In the genomic region with DNA sequence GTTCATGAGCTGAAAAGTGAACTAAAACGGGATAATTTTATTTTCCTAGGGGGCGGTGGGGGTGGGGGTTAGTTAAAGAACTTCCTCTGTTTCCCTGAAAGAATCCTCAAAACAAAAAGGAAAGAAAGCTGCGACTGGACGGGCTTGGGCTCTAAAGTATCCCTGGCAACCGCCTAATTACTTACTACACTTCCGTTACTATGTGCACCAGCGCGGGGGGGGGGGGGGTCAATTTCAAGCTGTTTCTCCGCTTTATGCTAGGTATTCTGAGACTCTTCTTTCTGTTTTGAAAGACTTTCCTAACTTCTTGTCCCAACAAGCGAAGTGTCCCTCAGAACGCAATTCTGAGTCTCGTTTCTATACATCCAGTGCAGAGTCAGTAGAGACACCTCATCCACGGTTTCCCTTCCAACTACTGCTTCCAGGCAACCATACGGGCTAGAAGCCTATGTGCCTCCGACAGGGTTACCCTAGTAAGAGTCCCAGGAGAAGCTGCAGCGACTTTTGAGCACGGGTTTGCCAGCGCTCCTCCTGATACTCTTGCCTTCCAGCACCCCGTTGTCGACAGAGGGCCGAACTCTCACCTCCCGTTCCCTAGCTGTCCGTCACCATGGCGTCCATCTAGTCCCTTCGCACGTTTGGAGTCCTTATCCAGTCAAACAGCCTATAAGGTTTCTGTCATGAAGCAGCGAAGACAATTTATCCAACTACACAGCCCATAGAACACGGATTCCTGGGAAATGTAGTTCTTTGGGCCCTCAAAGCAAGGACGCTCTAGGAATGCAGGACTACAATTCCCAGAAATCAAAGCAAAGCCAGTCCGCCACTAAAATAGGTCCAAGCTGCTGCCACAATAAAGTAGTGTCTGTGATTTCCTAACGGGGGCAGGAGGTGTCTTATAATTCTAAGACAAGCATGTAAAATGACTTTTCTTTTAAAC, we compare ENCODE assay signal across 8 mouse cellular contexts. TPM values are rescaled to one million over a fixed set of nuclear protein-coding genes. Genes with fewer than 3 reads are reported as not detected.
DNase-seq lines count a peak whose midpoint lies in the region; ATAC-seq and TF ChIP-seq lines count a peak whose summit lies in the region.

No protein-coding gene starts in this region.

- TF ChIP-seq POLR2A in brain, embryonic 14.5 days (IDR thresholded peaks at IDR 0.05; ENCODE audit: borderline replicate concordance, extremely low read depth, insufficient read depth, insufficient read length, poor library complexity, severe bottlenecking) = peak; percentile 39; the same call in 1 of the 2 replicates

- 3% methylated on average over 31 of the region's 31 CpGs for WGBS in heart, embryonic 12.5 days
- 1% methylated on average over 31 of the region's 31 CpGs for WGBS in kidney, postnatal 0 days
- WGBS in liver, embryonic 11.5 days = 2% methylated on average over 31 of the region's 31 CpGs
- WGBS in stomach, embryonic 15.5 days = 1% methylated on average over 31 of the region's 31 CpGs

- peak; percentile 44 to 62 for DNase-seq in CD8-positive naive resting alpha-beta T cell, adult 2 months (ENCODE audit: low read depth in 2 of 2, low spot score in 2 of 2)
- DNase-seq in brain, embryonic 14.5 days (ENCODE audit: low read depth) = peak; percentile 99
- peak; percentile 98 for DNase-seq in kidney, postnatal 0 days (ENCODE audit: low spot score)
- peak; percentile 76 for DNase-seq in liver, embryonic 11.5 days (ENCODE audit: low spot score)
- peak; percentile 78 for DNase-seq in naive thymus-derived CD4-positive, alpha-beta T cell, adult 2 months (ENCODE audit: low read depth)

- no peaks in the 10 kb centered on the region for H3K36me3 ChIP-seq in heart, embryonic 12.5 days
- no peaks in the 10 kb centered on the region for H3K36me3 ChIP-seq in kidney, postnatal 0 days (ENCODE audit: insufficient read depth, low read length)
- H3K36me3 ChIP-seq in liver, embryonic 11.5 days (ENCODE audit: control insufficient read depth, insufficient read depth, low read length) = no peaks in the 10 kb centered on the region
- no peaks in the 10 kb centered on the region for H3K36me3 ChIP-seq in stomach, embryonic 15.5 days

- H3K27me3 ChIP-seq in heart, embryonic 12.5 days (replicated peaks) = no peaks in the 10 kb centered on the region
- H3K27me3 ChIP-seq in kidney, postnatal 0 days (ENCODE audit: insufficient read depth, low read length) = no peaks in the 10 kb centered on the region
- H3K27me3 ChIP-seq in liver, embryonic 11.5 days (replicated peaks; ENCODE audit: control insufficient read depth, insufficient read depth, low read length) = no peaks in the 10 kb centered on the region
- no peaks in the 10 kb centered on the region for H3K27me3 ChIP-seq in stomach, embryonic 15.5 days (replicated peaks)

- ATAC-seq in erythroid progenitor cell, adult 5-6 weeks (replicated peaks; ENCODE audit: low FRiP score, poor library complexity, severe bottlenecking) = 0 out of 2 replicates have a peak, but pooled peaks have one; percentile 59
- ATAC-seq in heart, embryonic 12.5 days (ENCODE audit: insufficient number of reproducible peaks, low FRiP score) = peak; percentile 96
- peak; percentile 99 for ATAC-seq in kidney, postnatal 0 days (replicated peaks; ENCODE audit: low FRiP score, low read depth)
- ATAC-seq in liver, embryonic 11.5 days (replicated peaks; ENCODE audit: low FRiP score) = peak; percentile 99
- peak; percentile 99 for ATAC-seq in stomach, embryonic 15.5 days (ENCODE audit: insufficient read depth, low FRiP score, low read depth)

- H3K4me2 ChIP-seq in heart, embryonic 12.5 days = peak overlapping the region; percentile 77
- peak overlapping the region; percentile 67 for H3K4me2 ChIP-seq in kidney, postnatal 0 days (ENCODE audit: low read length)
- H3K4me2 ChIP-seq in liver, embryonic 11.5 days = peak overlapping the region; percentile 78
- peak overlapping the region; percentile 64 for H3K4me2 ChIP-seq in stomach, embryonic 15.5 days

- peak overlapping the region; percentile 86 for H3K27ac ChIP-seq in heart, embryonic 12.5 days (ENCODE audit: poor library complexity, severe bottlenecking)
- H3K27ac ChIP-seq in kidney, postnatal 0 days = peak overlapping the region; percentile 85
- peak overlapping the region; percentile 17 for H3K27ac ChIP-seq in liver, embryonic 11.5 days (ENCODE audit: low read depth, low read length)
- peak overlapping the region; percentile 87 for H3K27ac ChIP-seq in stomach, embryonic 15.5 days

- H3K9me3 ChIP-seq in heart, embryonic 12.5 days (replicated peaks) = no peaks in the 10 kb centered on the region
- H3K9me3 ChIP-seq in kidney, postnatal 0 days (replicated peaks; ENCODE audit: low read length) = no peaks in the 10 kb centered on the region
- H3K9me3 ChIP-seq in liver, embryonic 11.5 days (ENCODE audit: control insufficient read depth, low read length) = no peaks in the 10 kb centered on the region
- no peaks in the 10 kb centered on the region for H3K9me3 ChIP-seq in stomach, embryonic 15.5 days

- 0 out of 2 replicates have a peak, but pooled peaks cover 3% of the 10 kb centered on the region for H3K4me1 ChIP-seq in heart, embryonic 12.5 days (replicated peaks)
- H3K4me1 ChIP-seq in kidney, postnatal 0 days (replicated peaks; ENCODE audit: insufficient read depth, low read length) = no peaks in the 10 kb centered on the region
- no peaks in the 10 kb centered on the region for H3K4me1 ChIP-seq in liver, embryonic 11.5 days (replicated peaks; ENCODE audit: control insufficient read depth, insufficient read depth, low read length)
- H3K4me1 ChIP-seq in stomach, embryonic 15.5 days = no peaks in the 10 kb centered on the region

- H3K4me3 ChIP-seq in heart, embryonic 12.5 days = peak overlapping the region; percentile 89
- H3K4me3 ChIP-seq in kidney, postnatal 0 days (replicated peaks; ENCODE audit: low read depth, low read length) = peak overlapping the region; percentile 81
- H3K4me3 ChIP-seq in liver, embryonic 11.5 days (ENCODE audit: low read depth, low read length) = peak overlapping the region; percentile 71
- peak overlapping the region; percentile 67 for H3K4me3 ChIP-seq in stomach, embryonic 15.5 days (replicated peaks)

- TF ChIP-seq CTCF in brain, embryonic 14.5 days (IDR thresholded peaks at IDR 0.05; ENCODE audit: borderline replicate concordance, extremely low read depth, insufficient read depth, insufficient read length) = no peak
- no peak for TF ChIP-seq CTCF in kidney, postnatal 0 days (IDR thresholded peaks at IDR 0.05; ENCODE audit: low read depth)

- peak overlapping the region; percentile 76 for H3K9ac ChIP-seq in heart, embryonic 12.5 days
- peak overlapping the region; percentile 64 for H3K9ac ChIP-seq in kidney, postnatal 0 days (ENCODE audit: low read depth, low read length)
- peak overlapping the region; percentile 66 for H3K9ac ChIP-seq in liver, embryonic 11.5 days (ENCODE audit: low read depth, low read length)
- peak overlapping the region; percentile 30; the same call in 1 of the 2 replicates for H3K9ac ChIP-seq in stomach, embryonic 15.5 days

RNA-seq across cellular contexts. Expression of gene Rag2, which starts 4.0 kb away (rescaled TPM):
- polyA plus RNA-seq in brain, embryonic 14.5 days (2012; rRNA removed) = 0.03 TPM in 1 of 2 replicates, not detected in the other
- 1.8 and 9.6 TPM in 2 replicates for total RNA-seq in erythroid progenitor cell, adult 5-6 weeks (2015; ENCODE audit: low replicate concordance)
- total RNA-seq in erythroid progenitor cell, adult 5-6 weeks (2017; ENCODE audit: low replicate concordance) = 1.3 and 1.8 TPM in 2 replicates
- not detected in 2 replicates for polyA plus RNA-seq in heart, embryonic 12.5 days (2016; fragmentation: Nextera tagmentation; extraction: Ambion mirVana)
- 0.06 TPM in 1 of 2 replicates, not detected in the other for polyA plus RNA-seq in kidney, postnatal 0 days (2015; fragmentation: Nextera tagmentation; extraction: Ambion mirVana)
- polyA plus RNA-seq in liver, embryonic 11.5 days (2014; fragmentation: Nextera tagmentation; extraction: Ambion mirVana) = 0.10 and 0.17 TPM in 2 replicates
- 0.06 and 0.09 TPM in 2 replicates for polyA plus RNA-seq in stomach, embryonic 15.5 days (2015; fragmentation: Nextera tagmentation; extraction: Ambion mirVana)

RNA-seq across cellular contexts. Expression of gene Rag1, which starts 20.7 kb away (rescaled TPM):
- 0.11 and 0.16 TPM in 2 replicates for polyA plus RNA-seq in brain, embryonic 14.5 days (2012; rRNA removed)
- 9.7 and 13.4 TPM in 2 replicates for total RNA-seq in erythroid progenitor cell, adult 5-6 weeks (2015; ENCODE audit: low replicate concordance)
- total RNA-seq in erythroid progenitor cell, adult 5-6 weeks (2017; ENCODE audit: low replicate concordance) = 9.8 and 10.7 TPM in 2 replicates
- polyA plus RNA-seq in heart, embryonic 12.5 days (2016; fragmentation: Nextera tagmentation; extraction: Ambion mirVana) = 0.03 TPM in 1 of 2 replicates, not detected in the other
- polyA plus RNA-seq in kidney, postnatal 0 days (2015; fragmentation: Nextera tagmentation; extraction: Ambion mirVana) = 0.01 and 0.05 TPM in 2 replicates
- polyA plus RNA-seq in liver, embryonic 11.5 days (2014; fragmentation: Nextera tagmentation; extraction: Ambion mirVana) = 0.09 and 0.12 TPM in 2 replicates
- 0.10 TPM in 1 of 2 replicates, not detected in the other for polyA plus RNA-seq in stomach, embryonic 15.5 days (2015; fragmentation: Nextera tagmentation; extraction: Ambion mirVana)

RNA-seq across cellular contexts. Expression of gene B230118H07Rik, which starts 20.8 kb away (rescaled TPM):
- 19.1 and 20.2 TPM in 2 replicates for polyA plus RNA-seq in brain, embryonic 14.5 days (2012; rRNA removed)
- total RNA-seq in erythroid progenitor cell, adult 5-6 weeks (2015; ENCODE audit: low replicate concordance) = 9.6 and 17.7 TPM in 2 replicates
- total RNA-seq in erythroid progenitor cell, adult 5-6 weeks (2017; ENCODE audit: low replicate concordance) = 6.2 and 10.4 TPM in 2 replicates
- 52.5 and 53.3 TPM in 2 replicates for polyA plus RNA-seq in heart, embryonic 12.5 days (2016; fragmentation: Nextera tagmentation; extraction: Ambion mirVana)
- polyA plus RNA-seq in kidney, postnatal 0 days (2015; fragmentation: Nextera tagmentation; extraction: Ambion mirVana) = 65.8 and 75.1 TPM in 2 replicates
- polyA plus RNA-seq in liver, embryonic 11.5 days (2014; fragmentation: Nextera tagmentation; extraction: Ambion mirVana) = 33.1 and 38.1 TPM in 2 replicates
- polyA plus RNA-seq in stomach, embryonic 15.5 days (2015; fragmentation: Nextera tagmentation; extraction: Ambion mirVana) = 51.0 and 55.8 TPM in 2 replicates

RNA-seq across cellular contexts. Expression of gene Traf6, which starts 49.7 kb away (rescaled TPM):
- 15.1 and 15.9 TPM in 2 replicates for polyA plus RNA-seq in brain, embryonic 14.5 days (2012; rRNA removed)
- 7.2 and 9.6 TPM in 2 replicates for total RNA-seq in erythroid progenitor cell, adult 5-6 weeks (2015; ENCODE audit: low replicate concordance)
- total RNA-seq in erythroid progenitor cell, adult 5-6 weeks (2017; ENCODE audit: low replicate concordance) = 4.0 and 5.9 TPM in 2 replicates
- polyA plus RNA-seq in heart, embryonic 12.5 days (2016; fragmentation: Nextera tagmentation; extraction: Ambion mirVana) = 7.6 and 8.5 TPM in 2 replicates
- 7.4 and 8.6 TPM in 2 replicates for polyA plus RNA-seq in kidney, postnatal 0 days (2015; fragmentation: Nextera tagmentation; extraction: Ambion mirVana)
- polyA plus RNA-seq in liver, embryonic 11.5 days (2014; fragmentation: Nextera tagmentation; extraction: Ambion mirVana) = 12.1 and 15.2 TPM in 2 replicates
- 7.4 and 9.4 TPM in 2 replicates for polyA plus RNA-seq in stomach, embryonic 15.5 days (2015; fragmentation: Nextera tagmentation; extraction: Ambion mirVana)

Comparison
In these comparisons a context has a peak if more than half of its experiments do, and no peak if none do; other contexts are left out.
1. Peak in every context shown above with its lines: DNase-seq, ATAC-seq, H3K4me3 ChIP-seq and H3K27ac ChIP-seq.
2. H3K27ac ChIP-seq: peak in every context shown above with its lines; median percentile 87 in stomach, embryonic 15.5 days; 86 in heart, embryonic 12.5 days; 85 in kidney, postnatal 0 days; 17 in liver, embryonic 11.5 days.